Mouse (Mus musculus) lung, adult 18-20 months (tissue): ENCODE data around the gene Prrc2c.
"Not testable (repeated sequence)": the region's sequence is repeated elsewhere in the genome, so short reads cannot be mapped to it uniquely, and the experiment has no call there.

Experiments used
- DNase-seq, 2 experiments: peaks; one replicate each; pipeline ENCODE4 v3.0.0; 2022; ENCODE audit warnings: mixed read lengths in 2 of 2

Prrc2c gene

DNA sequence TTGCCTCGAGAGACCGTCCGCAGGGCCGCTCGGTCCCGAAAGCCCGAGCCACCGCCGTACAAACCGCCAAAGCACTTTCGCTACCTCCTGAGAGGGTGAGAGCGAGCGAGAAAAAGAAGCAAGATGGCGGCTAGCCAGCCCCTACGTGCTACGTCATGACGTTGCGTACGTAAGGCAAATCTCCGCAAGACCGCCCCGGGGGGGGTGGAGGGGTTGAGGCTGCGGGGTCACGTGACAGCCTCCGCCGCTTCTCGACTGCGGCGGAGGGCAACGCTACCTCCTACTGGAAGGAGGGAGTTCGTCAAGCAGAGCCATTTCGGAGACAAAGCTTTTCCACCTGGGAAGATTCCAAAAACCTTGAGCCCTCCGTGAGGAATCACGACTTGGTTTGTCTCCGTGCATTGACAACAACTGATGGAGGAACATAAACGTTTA is at the start of gene Prrc2c:
Gene Prrc2c, minus strand, starts transcription at position 156 of the 435 bp plus-strand sequence.
- DNase-seq, result peak; percentile 98 to 99

DNA sequence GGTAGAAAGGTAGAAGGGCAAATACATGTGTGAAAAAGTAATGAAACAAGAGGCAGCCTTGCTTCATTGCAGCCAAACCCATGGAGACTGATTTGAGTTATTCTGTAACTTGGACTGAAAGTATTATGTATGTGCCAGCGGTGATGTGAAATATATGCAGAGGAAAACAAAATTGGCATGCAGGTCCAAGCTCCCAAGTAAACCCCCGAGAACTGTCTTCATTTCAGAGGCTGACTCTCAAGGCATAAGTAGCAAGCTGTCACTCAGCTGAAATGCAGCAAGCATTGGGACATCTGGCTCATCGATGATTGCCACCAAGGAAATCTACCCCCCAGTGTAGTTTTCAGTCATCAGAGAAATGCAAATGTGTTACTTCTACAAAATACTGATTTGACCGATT is 44.9 kb upstream of the Prrc2c start:
- no peak for DNase-seq

DNA sequence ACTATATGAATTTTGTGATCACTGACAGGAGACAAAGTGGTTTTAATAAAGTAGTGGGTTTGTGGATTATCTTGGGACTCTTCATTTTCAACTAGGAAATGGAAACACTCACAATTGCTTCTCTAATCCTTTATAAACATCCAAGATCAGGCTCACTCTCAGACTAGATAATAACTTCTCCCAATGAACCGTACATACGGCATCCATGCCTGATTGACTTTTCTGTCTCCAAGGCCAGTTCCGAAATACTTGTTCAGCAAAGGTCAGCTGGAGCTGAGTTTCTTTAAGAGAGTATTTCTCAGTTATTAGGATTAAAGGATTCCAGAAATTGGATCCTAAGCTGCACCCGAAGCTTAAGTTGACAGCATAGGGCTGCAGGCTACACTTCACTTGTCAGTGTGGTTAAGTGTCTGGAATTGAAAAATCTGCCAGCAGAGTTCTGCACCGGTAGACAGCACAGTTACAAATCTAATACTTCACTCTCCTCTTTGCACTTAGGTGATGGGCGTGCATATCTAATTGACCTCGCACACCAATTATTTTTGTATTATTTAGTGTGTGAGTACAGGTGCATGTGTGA is 43.4 kb upstream of the Prrc2c start:
- DNase-seq, result no peak

GRCm38 (mm10) chr1:162781035-162781434 is 40.7 kb upstream of the Prrc2c start:
- not testable (repeated sequence) for DNase-seq

DNA sequence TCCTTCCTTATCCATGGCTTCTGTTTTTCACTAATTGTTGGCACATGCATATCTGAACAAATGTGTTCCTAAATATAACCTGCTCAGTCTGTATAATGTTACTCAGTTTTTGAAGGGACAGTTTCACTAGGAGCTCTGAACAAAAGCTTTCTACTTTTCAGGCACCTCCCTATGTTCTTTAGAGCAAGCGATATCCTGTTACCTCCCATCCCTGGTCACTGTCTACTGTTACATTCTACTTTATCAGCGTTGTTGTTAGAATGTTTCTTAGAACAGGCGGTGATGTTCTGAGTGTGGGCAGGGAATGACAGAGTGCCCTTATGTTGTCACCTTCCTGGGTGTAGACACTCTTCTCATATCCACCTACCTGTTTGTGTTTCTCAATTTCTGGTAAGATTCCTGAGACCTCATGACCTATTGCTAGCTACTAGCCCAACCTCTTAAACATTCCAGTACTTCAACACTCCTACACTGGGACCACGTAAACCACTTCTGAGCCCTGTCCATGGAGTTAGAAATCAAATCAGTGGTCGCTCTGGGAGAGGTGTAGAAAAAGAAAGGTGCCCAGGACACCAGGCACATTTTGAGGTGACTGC is 37.7 kb upstream of the Prrc2c start:
- DNase-seq, result peak in 1 of 2 experiments; percentile 11

DNA sequence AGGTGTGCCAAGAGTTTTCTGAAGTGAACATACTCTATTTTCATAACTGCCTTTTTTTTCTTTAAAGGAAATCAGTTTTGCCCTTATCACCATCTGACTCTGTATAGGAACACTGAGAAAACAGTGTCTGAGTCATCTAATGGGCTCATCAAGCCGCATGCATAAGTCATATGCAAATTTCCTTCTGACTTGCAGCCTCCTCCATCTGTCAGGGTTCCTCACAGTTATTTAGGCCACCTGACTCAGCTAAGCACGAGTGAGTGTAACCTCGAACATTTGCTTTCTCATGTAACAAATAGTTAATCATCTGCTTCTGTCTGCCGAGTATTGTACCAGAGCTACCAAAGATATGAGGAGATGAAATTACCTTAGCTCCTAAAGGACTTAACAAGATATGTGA is 33.3 kb upstream of the Prrc2c start:
- no peak for DNase-seq

- DNase-seq, result no peak
Measured at GRCm38 (mm10) chr1:162771617-162772360, 31.4 kb upstream of the Prrc2c start.

DNA sequence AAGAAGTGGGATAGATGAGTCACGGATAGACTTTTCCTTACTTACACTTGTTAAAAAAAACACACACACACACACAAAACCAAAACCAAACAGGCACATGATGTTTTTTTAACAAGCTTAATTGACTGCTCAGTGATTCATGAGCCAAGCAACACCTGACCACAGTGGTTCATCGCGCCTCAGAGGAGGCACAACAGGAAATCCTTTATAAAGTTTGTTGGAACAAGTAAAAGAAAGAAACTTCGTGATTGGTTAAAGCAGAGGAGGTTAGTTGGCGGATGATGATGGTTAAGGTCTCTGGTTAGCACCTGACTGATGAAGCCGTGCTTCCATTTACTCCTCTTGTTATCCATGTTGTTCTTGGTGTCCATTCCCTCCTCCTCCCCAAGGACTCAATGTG is 11.7 kb upstream of the Prrc2c start:
- no peak for DNase-seq

DNA sequence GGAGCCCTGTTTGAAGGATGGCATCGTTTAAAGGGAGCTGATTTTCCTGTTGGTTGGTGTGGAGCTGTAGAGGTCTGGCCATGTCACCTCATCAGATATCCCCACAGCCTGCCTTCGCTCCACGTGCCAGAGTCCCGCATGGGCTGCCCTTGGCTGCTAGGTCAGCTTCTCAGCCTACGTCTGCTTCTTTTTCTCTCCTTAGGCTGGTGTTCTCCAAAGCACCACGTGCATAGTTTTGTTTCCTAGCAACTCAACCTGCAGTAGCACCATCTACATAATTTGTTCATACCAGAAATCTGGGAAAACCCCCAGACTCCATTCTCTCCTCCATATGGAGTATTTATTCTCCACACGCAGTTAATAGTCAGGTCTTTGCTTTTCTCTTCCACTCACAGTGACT is 9.3 kb upstream of the Prrc2c start:
- DNase-seq, result no peak

- DNase-seq, result no peak
Measured at GRCm38 (mm10) chr1:162748761-162749160, 8.4 kb upstream of the Prrc2c start.

DNA sequence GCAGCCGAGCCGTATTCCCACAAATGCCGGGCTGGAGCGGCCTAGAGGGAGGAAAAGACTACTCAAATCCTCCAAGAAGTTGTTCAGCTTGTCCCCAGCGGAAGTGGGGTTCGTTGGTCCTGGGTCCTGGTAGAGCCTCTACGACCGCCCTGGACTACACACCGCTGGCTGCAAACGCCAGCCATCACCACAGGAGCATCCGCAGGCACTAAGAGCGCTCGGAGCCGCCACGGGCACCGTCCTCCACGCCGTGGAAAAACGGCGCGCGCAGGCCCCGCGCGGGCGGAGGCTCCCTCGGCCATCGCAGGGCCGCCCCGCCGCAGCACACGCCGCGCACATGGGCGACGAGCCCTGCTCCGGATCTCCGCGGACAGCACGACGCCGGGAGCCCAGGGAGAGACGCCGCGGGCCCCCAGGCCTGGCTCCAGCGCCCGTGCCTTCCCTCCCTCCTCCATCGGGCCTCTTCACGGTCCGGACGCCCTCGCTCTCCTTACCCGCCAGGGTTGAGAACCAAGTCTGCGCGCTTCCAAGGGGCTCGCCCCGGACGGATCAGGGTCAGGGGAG is 443 bp downstream of the Prrc2c start:
- DNase-seq, result peak in 1 of 2 experiments; percentile 30

GRCm38 (mm10) chr1:162739406-162739805 is 950 bp downstream of the Prrc2c start:
- DNase-seq, result peak in 1 of 2 experiments; percentile 40

DNA sequence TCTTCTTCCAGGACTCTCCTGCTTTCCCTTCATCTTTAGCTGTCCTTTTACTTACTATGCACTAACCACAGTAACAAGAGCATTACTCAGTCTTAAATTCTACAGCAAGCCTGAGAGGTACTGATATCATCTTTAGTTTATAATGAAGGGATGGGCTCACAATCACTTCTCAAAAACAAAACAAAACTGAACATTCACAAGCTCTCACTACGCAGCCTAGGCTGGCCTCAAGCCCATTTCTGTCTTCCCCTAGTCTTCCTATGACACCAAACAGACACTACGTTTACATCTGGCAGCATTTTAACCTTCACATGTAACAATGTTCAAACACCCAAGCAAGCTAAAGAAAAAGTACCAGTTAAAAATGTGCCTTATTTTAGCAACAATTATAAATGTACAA is 1.9 kb downstream of the Prrc2c start:
- peak in 1 of 2 experiments; percentile 23 for DNase-seq

- no peak for DNase-seq
Measured at GRCm38 (mm10) chr1:162735084-162735483, 5.3 kb downstream of the Prrc2c start.

GRCm38 (mm10) chr1:162734283-162734682 is 6.1 kb downstream of the Prrc2c start:
- DNase-seq, result no peak

DNA sequence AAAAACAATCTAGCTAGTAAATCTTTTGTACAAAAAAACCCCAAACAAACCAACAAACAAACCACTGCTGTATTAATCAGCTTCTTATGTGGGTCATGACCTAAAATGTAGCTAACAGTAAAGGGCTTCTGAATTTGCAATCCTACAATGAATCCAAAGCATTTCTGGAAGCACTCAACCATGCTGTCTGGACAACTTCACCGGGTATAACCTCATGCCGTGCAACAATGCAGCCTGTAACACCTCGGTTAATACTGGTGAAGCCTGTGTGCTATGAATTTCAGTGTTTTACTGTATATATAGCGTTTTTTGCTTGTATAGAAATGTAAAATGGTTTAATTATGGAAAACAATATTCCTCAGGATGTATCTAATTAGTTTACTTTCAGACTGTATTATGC is 8.3 kb downstream of the Prrc2c start:
- no peak for DNase-seq

DNA sequence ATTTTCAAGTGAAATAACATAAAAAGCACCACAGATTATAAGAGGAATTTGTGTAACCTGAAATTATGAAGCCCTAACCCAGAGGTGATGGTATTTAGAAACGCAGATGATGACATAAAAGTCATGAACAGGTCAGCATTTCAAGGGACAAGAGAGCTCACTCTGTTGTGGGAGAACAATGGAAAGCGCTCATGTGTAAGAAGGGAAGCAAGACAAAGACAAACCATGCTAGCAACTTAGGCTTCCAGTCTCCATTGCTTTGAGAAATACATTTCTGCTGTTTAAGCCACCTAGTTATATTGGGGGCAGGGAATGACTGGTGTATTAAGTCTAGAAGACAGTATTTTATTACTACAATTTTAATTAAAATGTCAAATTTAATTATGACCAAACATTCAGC is 10.9 kb downstream of the Prrc2c start:
- no peak for DNase-seq

- peak in 1 of 2 experiments; percentile 7 for DNase-seq
Measured at GRCm38 (mm10) chr1:162727981-162728380, 12.4 kb downstream of the Prrc2c start.

GRCm38 (mm10) chr1:162723610-162724009 is 16.7 kb downstream of the Prrc2c start:
- no peak for DNase-seq

DNA sequence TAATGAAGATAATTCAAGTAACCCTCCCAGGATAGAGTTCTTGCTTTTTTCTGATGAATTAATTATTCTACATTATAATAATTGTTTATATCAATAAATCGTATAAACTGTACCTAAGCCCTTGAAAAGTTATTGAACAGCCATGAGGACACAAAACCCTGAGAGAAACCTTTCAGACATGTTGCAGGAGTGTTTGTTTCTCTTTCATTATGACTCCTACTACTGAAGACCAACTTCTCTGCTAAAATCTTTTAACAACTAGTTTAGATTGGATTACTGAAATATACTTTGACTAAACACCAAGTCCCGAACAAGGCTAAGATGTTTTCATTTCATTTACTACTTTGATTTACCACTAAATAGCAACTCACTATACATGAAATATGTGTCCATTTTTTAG is 19.7 kb downstream of the Prrc2c start:
- DNase-seq, result no peak

DNA sequence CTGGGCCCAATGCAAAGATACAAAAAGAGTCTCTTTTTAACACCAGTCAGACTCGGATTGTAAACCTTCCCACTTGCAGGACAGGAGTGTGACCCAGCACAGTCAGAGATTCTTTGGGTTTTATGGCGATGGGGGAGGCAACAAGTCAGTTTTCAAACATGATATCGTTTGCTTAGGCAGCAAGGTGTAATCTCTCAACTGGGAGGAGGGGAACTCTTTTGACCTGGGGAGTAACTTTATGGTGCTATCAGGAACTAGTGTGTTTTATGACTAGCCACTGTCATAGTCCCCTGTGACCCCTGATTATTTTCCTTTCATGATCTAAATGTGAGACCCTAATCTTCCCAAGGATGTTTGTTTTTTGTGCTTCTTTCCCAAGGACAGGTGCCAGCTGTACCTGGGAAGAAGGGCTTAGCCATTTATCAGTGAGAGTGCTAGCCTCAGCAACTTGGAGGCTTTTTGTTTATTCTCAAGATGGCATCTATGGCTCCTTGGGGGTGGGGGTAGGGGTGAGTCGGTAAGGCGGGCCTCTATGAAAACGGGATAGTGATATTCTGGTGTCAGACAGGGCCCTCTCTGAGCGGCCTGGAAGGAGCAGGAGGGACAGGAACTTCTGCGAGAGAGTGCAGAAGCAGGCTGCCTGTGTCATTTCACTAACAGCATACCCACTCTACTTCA is 39.8 kb downstream of the Prrc2c start:
- no peak for DNase-seq

DNA sequence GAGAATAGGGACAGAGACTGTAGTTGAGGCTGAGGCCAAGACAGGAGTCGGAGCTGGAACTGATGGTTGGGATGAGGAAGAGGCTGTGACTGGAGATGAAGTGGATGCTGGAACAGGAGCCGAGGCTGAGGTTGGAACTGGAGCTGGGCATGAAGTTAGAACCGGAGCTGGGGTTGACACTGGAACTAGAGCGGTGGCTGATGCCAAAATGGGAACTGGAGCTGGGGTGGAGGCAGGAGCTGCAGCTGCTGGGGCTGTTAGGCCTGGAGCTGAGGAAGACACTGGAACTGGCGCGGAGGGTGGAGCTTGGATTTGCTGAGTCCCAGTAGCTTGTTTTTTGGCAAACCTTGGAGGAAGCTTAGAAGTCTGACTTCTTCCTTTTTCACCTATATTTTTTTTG is 42.5 kb downstream of the Prrc2c start:
- no peak for DNase-seq

- no peak for DNase-seq
Measured at GRCm38 (mm10) chr1:162693721-162694120, 46.6 kb downstream of the Prrc2c start.
